Mouse (Mus musculus) liver, adult 2 months (tissue): ENCODE results near the gene Bmx. TPM values are rescaled to one million over a fixed set of nuclear protein-coding genes. Genes with fewer than 3 reads are reported as not detected.

Experiments used
- DNase-seq: peaks from one replicate; pipeline ENCODE4 v3.0.0-alpha.2; 2011; ENCODE audit warnings: low read depth, low spot score; ENCODE audit errors: extremely low read depth
- H3K27ac ChIP-seq: fragments of 200-500 bp; replicated peaks from 2 replicates; pipeline ENCODE4 v1.5.1; 2012; ENCODE audit warnings: low read depth, mild to moderate bottlenecking, control low read depth, inconsistent platforms, low read length; ENCODE audit not compliant: insufficient read depth
- H3K27me3 ChIP-seq: fragments of 200-500 bp; 2 replicates; pipeline ENCODE4 v1.6.1; 2012; ENCODE audit warnings: mild to moderate bottlenecking, moderate library complexity, low read length, inconsistent platforms; ENCODE audit not compliant: control insufficient read depth, insufficient read depth
- H3K36me3 ChIP-seq: fragments of 200-500 bp; 2 replicates; pipeline ENCODE4 v1.6.1; 2012; ENCODE audit warnings: low read length, inconsistent platforms; ENCODE audit not compliant: control insufficient read depth, insufficient read depth
- H3K4me1 ChIP-seq: fragments of 200-500 bp; 2 replicates; pipeline ENCODE4 v1.6.1; 2011; ENCODE audit warnings: low read length; ENCODE audit not compliant: control insufficient read depth, insufficient read depth
- H3K4me3 ChIP-seq: fragments of 200-500 bp; 2 replicates; pipeline ENCODE4 v1.5.1; 2011; ENCODE audit warnings: low read depth, mild to moderate bottlenecking, control low read depth, low read length, moderate library complexity; ENCODE audit not compliant: insufficient read depth
- H3K79me2 ChIP-seq: fragments of 200-500 bp; 2 replicates; pipeline ENCODE4 v1.6.1; 2012; ENCODE audit warnings: inconsistent platforms, mild to moderate bottlenecking, low read length, moderate library complexity; ENCODE audit not compliant: control insufficient read depth, insufficient read depth
- H3K9ac ChIP-seq: fragments of 200-500 bp; 2 replicates; pipeline ENCODE4 v1.6.1; 2012; ENCODE audit warnings: low read depth, mild to moderate bottlenecking, control low read depth, inconsistent platforms, low read length
- CTCF ChIP-seq: fragments of 200-500 bp; IDR thresholded peaks from 2 replicates; pipeline ENCODE4 v1.5.1; 2011; ENCODE audit warnings: low read depth, low read length, control low read depth
- POLR2A ChIP-seq: fragments of 200-500 bp; IDR thresholded peaks from 2 replicates; pipeline ENCODE4 v1.6.1; 2011; ENCODE audit warnings: low read length, control low read depth; ENCODE audit not compliant: insufficient read depth; ENCODE audit errors: extremely low read depth
- WGBS: fragments of 180-500 bp; shearing (Covaris S2); methylation state at CpG from one replicate; pipeline ENCODE4 v1.1.7; 2018; 5-methylcytosine and 5-hydroxymethylcytosine counted together
- polyA plus RNA-seq: library from polyadenylated mRNA; depleted of rRNA; stranded (reverse); fragments of >200 nt; gene quantifications from 2 replicates; pipeline ENCODE4 v1.2.3, GENCODE M21; 2012; rRNA removed
- total RNA-seq: library from RNA; depleted of rRNA; stranded (reverse); fragments of >200 nt; gene quantifications from 2 replicates; pipeline ENCODE4 v1.2.3, GENCODE M21; 2014; rRNA removed

Gene Bmx
- 0.27 and 0.28 TPM in 2 replicates for total RNA-seq
- 0.09 TPM in 1 of 2 replicates, not detected in the other for polyA plus RNA-seq

GRCm38 (mm10) chrX:164258057-164258456 lies at the start of gene Bmx:
TSS of gene Bmx (minus strand) at chrX:164258193.
- H3K9ac ChIP-seq, result no peak within 1 kb of the TSS
- no peak for DNase-seq
- WGBS, result 76% methylated on average over 8 of the region's 8 CpGs
- no peak within 1 kb of the TSS for H3K27ac ChIP-seq
- no peaks in the 10 kb centered on the region for H3K79me2 ChIP-seq
- TF ChIP-seq CTCF, result no peak
- no peak within 1 kb of the TSS for H3K4me3 ChIP-seq
- H3K4me1 ChIP-seq, result no peaks in the 10 kb centered on the region
- H3K36me3 ChIP-seq, result no peaks in the 10 kb centered on the region
- no peaks in the 10 kb centered on the region for H3K27me3 ChIP-seq

GRCm38 (mm10) chrX:164306250-164306649 lies 48.3 kb upstream of the Bmx start:
- Histone ChIP-seq H3K79me2 (no peaks in the 10 kb centered on the region), H3K9ac (no peak overlapping the region), H3K36me3 (peaks cover 2% of the 10 kb centered on the region; the same call in 1 of the 2 replicates), H3K4me3 (no peak overlapping the region), H3K27ac (no peak overlapping the region), H3K27me3 (no peaks in the 10 kb centered on the region), H3K4me1 (no peaks in the 10 kb centered on the region)
- no peak for DNase-seq
- 43% methylated on average over 2 of the region's 2 CpGs for WGBS
- no peak for TF ChIP-seq POLR2A
- no peak for TF ChIP-seq CTCF

GRCm38 (mm10) chrX:164291147-164291546 lies 33.2 kb upstream of the Bmx start:
- TF ChIP-seq CTCF, result no peak
- DNase-seq, result peak; percentile 70
- Histone ChIP-seq H3K36me3 (no peaks in the 10 kb centered on the region), H3K27me3 (no peaks in the 10 kb centered on the region), H3K4me3 (no peak overlapping the region), H3K9ac (no peak overlapping the region), H3K79me2 (no peaks in the 10 kb centered on the region), H3K27ac (no peak overlapping the region), H3K4me1 (no peaks in the 10 kb centered on the region)
- 10% methylated on average over 5 of the region's 5 CpGs for WGBS

- H3K9ac ChIP-seq, result no peak overlapping the region
- H3K27me3 ChIP-seq, result no peaks in the 10 kb centered on the region
- no peaks in the 10 kb centered on the region for H3K36me3 ChIP-seq
- no peak overlapping the region for H3K27ac ChIP-seq
- H3K4me1 ChIP-seq, result no peaks in the 10 kb centered on the region
- WGBS, result 42% methylated on average over 3 of the region's 3 CpGs
- H3K4me3 ChIP-seq, result no peak overlapping the region
- no peaks in the 10 kb centered on the region for H3K79me2 ChIP-seq
- DNase-seq, result peak; percentile 43
- no peak for TF ChIP-seq POLR2A
- no peak for TF ChIP-seq CTCF
Measured at GRCm38 (mm10) chrX:164287077-164287476, 29.1 kb upstream of the Bmx start.

- Histone ChIP-seq H3K79me2 (no peaks in the 10 kb centered on the region), H3K4me3 (no peak overlapping the region), H3K27me3 (no peaks in the 10 kb centered on the region), H3K4me1 (peaks cover 11% of the 10 kb centered on the region), H3K27ac (no peak overlapping the region), H3K9ac (no peak overlapping the region), H3K36me3 (no peaks in the 10 kb centered on the region)
- no peak for TF ChIP-seq CTCF
- TF ChIP-seq POLR2A, result no peak
- WGBS, result 81% methylated on average over 4 of the region's 4 CpGs
- no peak for DNase-seq
Measured at GRCm38 (mm10) chrX:164283808-164284207, 25.8 kb upstream of the Bmx start.

GRCm38 (mm10) chrX:164280918-164281647 lies 23.1 kb upstream of the Bmx start:
- Histone ChIP-seq H3K36me3 (no peaks in the 10 kb centered on the region), H3K27ac (peak overlapping the region; percentile 74), H3K4me3 (no peak overlapping the region), H3K4me1 (peaks cover 11% of the 10 kb centered on the region), H3K27me3 (no peaks in the 10 kb centered on the region), H3K9ac (no peak overlapping the region), H3K79me2 (no peaks in the 10 kb centered on the region; the same call in 1 of the 2 replicates)
- TF ChIP-seq CTCF, result no peak
- no peak for TF ChIP-seq POLR2A
- 15% methylated on average over 7 of the region's 7 CpGs for whole genome bisulfite sequencing
- DNase-seq, result peak; percentile 80
